Mouse (Mus musculus): ENCODE measurements around the gene Tnfsf10.

GRCm38 (mm10) chr3:27338437-27338836, 21.6 kb downstream of the Tnfsf10 start:
- TF ChIP-seq POLR2A (IDR thresholded peaks at IDR 0.05; ENCODE audit: borderline replicate concordance, control insufficient read depth, low read depth, low read length): no peak
- TF ChIP-seq CTCF (IDR thresholded peaks at IDR 0.05; ENCODE audit: control insufficient read depth, insufficient read depth, low read length): no peak
